Mouse (Mus musculus): ENCODE data around the gene Fam240a.

DNA sequence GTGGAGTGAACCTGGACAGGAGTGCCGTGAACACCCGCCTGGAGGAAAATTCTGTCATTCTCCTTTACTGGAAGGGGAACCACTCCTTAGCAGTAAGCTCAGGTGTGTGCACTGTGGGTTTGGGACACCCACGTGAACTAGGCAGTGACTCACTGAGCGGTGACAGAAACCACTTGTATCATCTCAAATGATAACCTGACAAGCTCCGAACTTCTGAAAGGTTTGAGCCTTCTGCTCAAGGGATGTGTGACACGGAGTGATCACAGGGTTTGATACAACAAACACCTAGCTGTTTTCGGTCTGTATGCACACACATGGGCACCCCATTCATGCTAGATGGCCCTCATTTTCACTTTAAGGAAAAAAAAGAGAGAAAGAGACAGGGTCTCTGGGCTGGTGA, at the start of gene Fam240a:
- TF ChIP-seq CTCF (IDR thresholded peaks at IDR 0.05; ENCODE audit: borderline replicate concordance, insufficient read depth, low read length), result no peak
- TF ChIP-seq POLR2A (IDR thresholded peaks at IDR 0.05; ENCODE audit: low read depth, low read length), result no peak

All from embryonic fibroblast, embryonic 13.5 days (primary cell).